Mouse (Mus musculus) megakaryocyte, adult 5-6 weeks (primary cell): ENCODE data around the gene Chn2. TPM values are rescaled to one million over a fixed set of nuclear protein-coding genes. Genes with fewer than 3 reads are reported as not detected.
"Not testable (repeated sequence)": the region's sequence is repeated elsewhere in the genome, so short reads cannot be mapped to it uniquely, and the experiment has no call there.

Experiments used
- ATAC-seq: 2 replicates; pipeline ENCODE4 v1.8.0; 2016; ENCODE audit warnings: mild to moderate bottlenecking, inconsistent platforms; ENCODE audit not compliant: poor library complexity, severe bottlenecking
- total RNA-seq, 2 experiments: library from RNA; stranded (forward) in 1 of 2; stranded (reverse) in 1 of 2; fragments of 153-499, 151-499 nt in 1 of 2; fragments of 221-1000, 200-1000 nt in 1 of 2; gene quantifications; 2 replicates each; pipeline versions ENCODE4 v1.2.3 to v1.2.4; 2015 to 2017

Gene Chn2
- total RNA-seq, 2 experiments from 2014 or later: 21.0 to 21.5 TPM

GRCm38 (mm10) chr6:54143652-54143960, 104.3 kb downstream of the Chn2 start:
- no peak for ATAC-seq

- no peak for ATAC-seq
These were observed 109.6 kb downstream of the Chn2 start for GRCm38 (mm10) chr6:54148844-54149526.

- no peak for ATAC-seq
These were observed 111.5 kb downstream of the Chn2 start for GRCm38 (mm10) chr6:54150821-54151220.

- ATAC-seq: no peak
These were observed 112.3 kb downstream of the Chn2 start for GRCm38 (mm10) chr6:54151443-54152241.

GRCm38 (mm10) chr6:54157097-54157496, 117.7 kb downstream of the Chn2 start:
- no peak for ATAC-seq

GRCm38 (mm10) chr6:54158317-54158716, 119.0 kb downstream of the Chn2 start:
- no peak for ATAC-seq

GRCm38 (mm10) chr6:54160677-54161076, 121.3 kb downstream of the Chn2 start:
- ATAC-seq: peak; percentile 61

- ATAC-seq: no peak
These were observed 121.9 kb downstream of the Chn2 start for GRCm38 (mm10) chr6:54161246-54161645.

GRCm38 (mm10) chr6:54162321-54162720, 123.0 kb downstream of the Chn2 start:
- ATAC-seq: no peak

- ATAC-seq: peak; percentile 93
These were observed 123.4 kb downstream of the Chn2 start for GRCm38 (mm10) chr6:54162786-54163185.

- ATAC-seq: no peak
These were observed 124.3 kb downstream of the Chn2 start for GRCm38 (mm10) chr6:54163702-54164101.

- ATAC-seq: peak; percentile 49
These were observed 125.4 kb downstream of the Chn2 start for GRCm38 (mm10) chr6:54164777-54165176.

- no peak for ATAC-seq
These were observed 125.9 kb downstream of the Chn2 start for GRCm38 (mm10) chr6:54165246-54165645.

GRCm38 (mm10) chr6:54165863-54166262, 126.5 kb downstream of the Chn2 start:
- ATAC-seq: no peak

- ATAC-seq: no peak
These were observed 127.7 kb downstream of the Chn2 start for GRCm38 (mm10) chr6:54166991-54167546.

GRCm38 (mm10) chr6:54170286-54170894, 131.0 kb downstream of the Chn2 start:
- no peak for ATAC-seq

- ATAC-seq: no peak
These were observed 132.0 kb downstream of the Chn2 start for GRCm38 (mm10) chr6:54171385-54171784.

GRCm38 (mm10) chr6:54175473-54176215, 136.3 kb downstream of the Chn2 start:
- no peak for ATAC-seq

GRCm38 (mm10) chr6:54177081-54177480, 137.7 kb downstream of the Chn2 start:
- ATAC-seq: not testable (repeated sequence)

GRCm38 (mm10) chr6:54179056-54179873, 139.9 kb downstream of the Chn2 start:
- ATAC-seq: no peak
